Mouse (Mus musculus) layer of hippocampus, adult 2 months (tissue): ENCODE results near the gene Exoc2. TPM values are rescaled to one million over a fixed set of nuclear protein-coding genes. Genes with fewer than 3 reads are reported as not detected.

Experiments used
- DNase-seq, 2 experiments: peaks; one replicate each; pipeline ENCODE4 v3.0.0; 2022; ENCODE audit warnings: low spot score in 2 of 2
- H3K27ac ChIP-seq: fragments of 200-600 bp; 2 replicates; pipeline ENCODE4 v1.8.1; 2022
- H3K4me3 ChIP-seq: fragments of 200-600 bp; 2 replicates; pipeline ENCODE4 v1.8.1; 2022; ENCODE audit warnings: mild to moderate bottlenecking
- CTCF ChIP-seq: fragments of 200-600 bp; conservative IDR thresholded peaks from 2 replicates; pipeline ENCODE4 v1.8.1; 2022; ENCODE audit warnings: antibody characterized with exemption, mild to moderate bottlenecking, moderate library complexity
- long read RNA-seq, 2 experiments: library from polyadenylated mRNA; stranded (forward); transcript quantifications; one replicate each; pipeline ENCODE4 v2.0.0; 2021; ENCODE audit warnings: borderline mapping rate in 2 of 2
- total RNA-seq, 2 experiments: library from RNA; stranded (reverse); gene quantifications; 2 replicates each; pipeline ENCODE4 v1.2.3; 2021

Exoc2 gene
- total RNA-seq, result 10 to 100 TPM; 41.2 to 44.1 TPM
- long read RNA-seq, experiment 1, full-length matches to known transcripts, result 17 of 27 reads
- long read RNA-seq, experiment 1, partial matches to known transcripts, result 2 of 27 reads
- long read RNA-seq, experiment 1, other reads (novel, unspliced or antisense), result 8 of 27 reads
- long read RNA-seq, experiment 2, full-length matches to known transcripts, result 22 of 36 reads
- long read RNA-seq, experiment 2, partial matches to known transcripts, result 7 of 36 reads
- long read RNA-seq, experiment 2, other reads (novel, unspliced or antisense), result 7 of 36 reads

DNA sequence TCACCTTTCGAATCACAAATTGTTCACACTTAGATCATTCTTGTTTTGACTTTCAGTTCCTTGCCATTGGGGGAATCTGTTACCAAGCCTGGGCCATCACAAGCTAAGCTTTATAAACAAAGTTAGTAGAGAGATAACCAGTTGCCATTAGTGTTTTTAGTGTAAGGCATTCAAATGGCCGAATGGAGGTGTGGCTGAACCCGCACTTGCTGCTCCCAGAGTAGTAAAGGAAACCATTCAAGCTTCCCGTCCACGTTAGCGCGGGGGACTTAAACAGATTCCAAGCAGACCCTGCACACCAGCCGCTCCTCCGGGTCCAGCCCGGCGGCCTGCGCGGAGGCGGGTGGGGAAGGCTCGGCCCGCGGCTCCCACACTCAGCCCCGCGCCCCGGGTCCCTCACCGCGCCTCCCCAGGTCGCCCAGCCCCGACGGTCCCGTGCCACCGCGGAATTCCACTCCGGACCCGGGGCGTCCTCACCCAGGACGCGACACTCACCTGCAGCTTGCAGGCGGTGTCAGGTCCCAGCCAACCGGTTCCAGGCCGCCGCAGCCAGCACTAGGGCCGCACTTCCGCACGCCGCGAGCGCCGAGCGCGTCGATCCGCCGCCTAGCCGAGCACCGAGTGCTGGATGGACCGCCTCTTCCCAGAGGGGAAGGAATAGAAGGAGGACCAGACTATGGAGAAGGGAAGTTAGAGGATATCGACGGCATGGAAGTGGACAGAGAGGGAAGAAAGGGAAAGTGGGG, at the start of gene Exoc2, which contains the start of gene Gm5447:
TSS of gene Exoc2 (minus strand) at position 593 of the 746 bp plus-strand sequence.
TSS of gene Gm5447 (plus strand) at position 704 of the 746 bp plus-strand sequence.
- DNase-seq, result peak; percentile 79 to 83
- no peak for TF ChIP-seq CTCF
- Histone ChIP-seq H3K4me3 (peak within 1 kb of the TSS; percentile 97), H3K27ac (peak within 1 kb of the TSS; percentile 80)

DNA sequence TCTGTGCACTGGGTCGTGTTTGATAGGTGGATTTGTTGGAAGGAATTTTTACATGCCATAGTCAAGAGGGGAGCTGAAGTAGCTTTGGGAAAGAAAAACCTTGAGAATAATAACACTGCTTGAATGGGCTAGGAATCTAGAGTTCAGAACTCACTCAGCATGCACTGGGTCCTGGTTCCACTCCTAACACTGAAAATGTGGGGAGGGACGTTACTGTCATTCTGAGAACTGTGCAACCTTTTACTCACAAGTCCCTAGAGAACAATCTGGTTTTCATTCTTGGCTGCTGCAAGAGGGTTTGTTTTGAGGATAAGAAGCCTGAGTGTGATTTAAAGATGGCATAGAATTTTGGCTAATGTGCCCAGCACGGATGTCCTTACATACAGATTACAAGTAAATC, 49.8 kb upstream of the Exoc2 start:
- Histone ChIP-seq H3K4me3 (no peak overlapping the region), H3K27ac (no peak overlapping the region)
- DNase-seq, result no peak
- TF ChIP-seq CTCF, result no peak

DNA sequence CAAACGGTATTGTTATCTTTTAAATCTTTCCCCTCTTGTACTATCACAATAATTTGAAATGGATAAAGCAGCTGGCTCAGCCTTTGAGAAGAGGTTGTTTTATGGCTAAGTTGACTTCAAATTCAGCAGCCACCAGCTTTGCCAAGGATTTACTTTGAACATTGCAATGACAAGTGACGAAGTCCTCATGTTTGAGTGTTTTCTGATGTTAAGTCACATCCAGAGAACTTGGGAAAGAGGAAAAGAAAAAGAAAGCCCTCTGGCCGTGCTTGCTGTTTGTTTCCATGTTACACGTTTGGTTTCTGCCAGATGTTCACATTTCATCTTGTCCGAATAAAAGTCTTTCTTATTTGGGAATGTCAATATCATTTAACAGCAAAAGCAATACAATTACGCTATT, 48.0 kb upstream of the Exoc2 start:
- TF ChIP-seq CTCF, result no peak

DNA sequence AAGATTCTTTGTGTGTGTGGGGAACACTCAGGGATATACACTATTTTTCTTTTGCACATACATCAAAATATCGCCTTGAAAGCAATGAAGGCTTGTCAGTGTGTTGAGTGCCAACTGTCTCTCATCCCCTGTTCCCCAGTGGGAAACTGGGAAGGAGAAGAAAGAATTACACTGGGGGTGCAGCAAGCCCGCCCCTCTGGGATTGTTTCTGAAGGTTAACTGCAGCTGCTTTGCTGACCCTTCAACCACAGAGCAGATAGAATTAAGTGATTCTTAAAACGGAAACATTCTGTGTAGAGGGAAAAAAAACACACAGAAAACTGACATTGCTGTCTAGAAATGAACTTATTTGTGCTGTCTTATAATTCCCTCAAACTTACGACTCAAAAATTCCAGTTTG, 47.6 kb upstream of the Exoc2 start:
- H3K4me3 ChIP-seq, result no peak overlapping the region
- no peak for DNase-seq
- no peak overlapping the region for H3K27ac ChIP-seq
- no peak for TF ChIP-seq CTCF

More for the DNA sequence above, 48.0 kb upstream of the Exoc2 start:
- no peak overlapping the region for H3K4me3 ChIP-seq
- H3K27ac ChIP-seq, result no peak overlapping the region
- DNase-seq, result no peak

DNA sequence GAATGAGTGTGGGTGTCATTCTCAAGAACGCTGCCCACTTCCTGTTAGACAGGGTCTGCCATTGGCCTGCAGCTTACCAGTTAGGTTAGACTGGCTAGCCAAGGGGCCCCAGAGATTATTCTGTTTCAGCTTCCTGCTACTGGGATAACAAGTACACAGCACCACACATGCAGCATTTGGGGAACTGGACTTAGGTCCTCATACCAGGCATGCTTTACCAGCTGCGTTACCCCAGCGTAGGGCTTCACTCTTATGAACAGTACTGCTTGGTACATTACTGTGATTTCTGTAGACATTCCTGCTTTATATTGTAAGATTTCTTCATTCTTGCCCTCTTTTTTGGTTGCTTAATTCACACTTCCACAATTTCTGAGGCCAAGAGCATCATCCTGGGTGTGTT, 43.7 kb upstream of the Exoc2 start:
- Histone ChIP-seq H3K27ac (no peak overlapping the region), H3K4me3 (no peak overlapping the region)
- TF ChIP-seq CTCF, result no peak
- no peak for DNase-seq

DNA sequence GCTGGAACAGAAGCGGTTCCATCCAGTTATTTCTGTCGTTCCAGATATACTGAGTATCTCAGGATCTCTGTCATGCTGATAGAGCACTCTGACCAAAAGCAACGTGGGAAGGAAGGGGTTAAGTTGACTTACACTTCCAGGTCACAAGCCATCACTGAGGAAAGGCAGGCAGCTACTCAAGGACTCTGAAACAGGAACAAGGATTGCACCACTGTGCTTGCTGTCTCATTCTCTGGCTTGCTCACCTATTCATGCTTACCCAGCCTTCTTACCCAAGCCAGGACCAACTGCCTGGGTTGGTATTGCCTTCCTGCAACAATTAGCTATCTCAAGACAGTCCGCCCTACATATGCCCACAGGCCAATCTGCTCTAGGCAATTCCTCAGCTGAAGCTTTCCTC, 31.1 kb upstream of the Exoc2 start:
- Histone ChIP-seq H3K27ac (no peak overlapping the region), H3K4me3 (no peak overlapping the region)
- no peak for TF ChIP-seq CTCF
- DNase-seq, result no peak

DNA sequence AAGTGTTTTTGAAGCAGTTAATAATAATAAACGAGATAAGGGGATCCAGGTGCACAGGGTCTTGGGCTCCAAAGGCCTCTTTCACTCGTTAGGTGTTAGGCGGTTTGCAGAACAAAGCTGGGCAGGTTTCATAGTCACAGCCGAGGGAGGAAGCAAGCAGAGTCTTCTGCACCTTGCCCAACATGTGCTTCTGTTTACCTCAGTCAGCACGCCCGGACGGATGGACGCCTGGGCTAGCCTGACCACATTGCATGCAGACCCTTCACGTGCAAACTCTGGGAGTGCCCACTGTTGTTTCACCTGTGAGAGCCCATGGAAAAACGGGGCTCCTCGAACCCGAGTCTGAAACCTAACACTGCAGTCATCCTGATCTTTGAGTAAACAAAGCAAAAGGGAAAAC, 30.6 kb upstream of the Exoc2 start:
- TF ChIP-seq CTCF, result no peak
- no peak overlapping the region for H3K27ac ChIP-seq
- no peak for DNase-seq
- H3K4me3 ChIP-seq, result no peak overlapping the region

DNA sequence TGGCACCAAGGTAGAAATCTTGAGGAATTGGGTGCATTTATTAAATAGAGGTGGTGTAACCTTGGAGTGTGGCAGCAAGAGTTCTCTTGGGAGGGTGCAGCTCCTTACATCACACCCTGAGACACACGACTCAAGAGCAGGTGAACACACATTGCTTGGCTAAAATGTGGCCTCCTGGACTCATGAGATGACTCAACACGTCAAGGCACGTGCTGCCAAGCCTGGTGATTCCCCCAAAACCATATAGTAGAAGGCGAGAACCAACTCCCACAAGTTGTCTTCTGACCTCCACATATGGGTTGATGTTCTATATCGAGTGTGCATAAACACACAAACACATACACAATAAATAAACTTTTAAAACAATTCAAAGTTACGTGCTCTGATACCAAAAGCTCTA, 25.9 kb upstream of the Exoc2 start:
- Histone ChIP-seq H3K4me3 (no peak overlapping the region), H3K27ac (no peak overlapping the region)
- DNase-seq, result no peak
- no peak for TF ChIP-seq CTCF

DNA sequence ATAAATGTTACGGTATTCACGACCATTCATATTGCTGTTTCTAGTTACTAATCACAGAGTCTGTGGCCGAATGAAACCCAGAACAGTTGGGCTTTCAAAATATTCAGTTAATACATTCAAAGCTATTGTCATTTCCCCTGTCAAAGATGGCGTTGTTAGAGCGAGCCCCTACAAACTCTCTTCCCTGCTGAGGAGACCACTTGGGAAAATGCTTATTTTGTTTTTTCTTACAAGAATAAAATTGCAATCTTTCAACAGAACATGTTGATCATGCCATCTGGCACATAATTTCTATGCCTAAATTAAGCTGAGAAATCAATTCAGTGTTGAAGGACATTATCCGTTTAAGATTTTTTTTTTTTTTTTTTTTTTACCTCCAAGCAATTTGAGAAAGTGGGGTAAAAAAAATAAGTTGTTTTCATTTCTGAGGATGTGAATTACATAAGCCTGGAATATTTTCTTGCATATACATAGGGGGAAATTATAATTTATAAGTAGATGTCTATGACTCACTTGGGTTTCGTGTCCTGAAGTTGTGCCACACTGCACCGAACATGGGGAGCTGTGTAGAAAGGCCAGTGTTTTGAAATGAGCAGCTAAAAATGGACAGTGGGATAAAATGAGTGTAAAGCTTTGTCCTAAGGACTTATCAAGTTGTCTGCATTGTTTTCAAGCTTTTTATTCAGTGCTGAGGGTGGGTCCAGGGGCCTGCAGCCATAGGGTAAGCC, 23.8 kb upstream of the Exoc2 start:
- no peak overlapping the region for H3K4me3 ChIP-seq
- DNase-seq, result no peak
- TF ChIP-seq CTCF, result no peak
- peak overlapping the region; percentile 12 for H3K27ac ChIP-seq

DNA sequence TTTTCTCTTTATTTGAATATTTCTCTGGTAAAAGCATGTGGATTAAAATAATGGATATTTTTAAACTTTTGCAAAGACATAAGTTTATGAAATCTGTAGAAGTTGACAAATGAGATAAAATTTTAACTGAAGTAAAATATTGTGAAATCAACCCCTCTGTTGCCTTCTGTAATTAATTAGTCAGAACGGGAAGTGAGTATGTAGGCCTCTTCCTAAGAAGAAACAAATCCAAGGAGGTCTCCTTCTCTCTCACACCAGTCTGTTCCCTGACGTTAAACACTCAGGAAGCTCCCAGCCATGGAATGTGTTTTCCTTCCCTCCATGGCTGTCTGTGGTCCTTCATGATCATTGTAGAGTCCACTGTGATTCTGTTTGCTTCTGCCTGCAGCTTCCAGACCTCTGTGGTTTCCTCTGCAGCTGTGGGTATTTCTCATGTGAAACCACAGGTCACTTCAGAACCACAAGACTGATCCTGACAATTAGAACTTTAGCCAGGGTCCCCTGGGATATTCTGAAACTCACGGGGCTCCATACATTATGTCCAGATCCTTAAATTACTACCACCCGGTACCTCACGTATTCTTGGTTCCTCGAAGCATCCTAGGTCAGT, 20.5 kb upstream of the Exoc2 start:
- Histone ChIP-seq H3K4me3 (no peak overlapping the region), H3K27ac (no peak overlapping the region)
- TF ChIP-seq CTCF, result no peak; the same call in 1 of the 2 replicates
- DNase-seq, result no peak

DNA sequence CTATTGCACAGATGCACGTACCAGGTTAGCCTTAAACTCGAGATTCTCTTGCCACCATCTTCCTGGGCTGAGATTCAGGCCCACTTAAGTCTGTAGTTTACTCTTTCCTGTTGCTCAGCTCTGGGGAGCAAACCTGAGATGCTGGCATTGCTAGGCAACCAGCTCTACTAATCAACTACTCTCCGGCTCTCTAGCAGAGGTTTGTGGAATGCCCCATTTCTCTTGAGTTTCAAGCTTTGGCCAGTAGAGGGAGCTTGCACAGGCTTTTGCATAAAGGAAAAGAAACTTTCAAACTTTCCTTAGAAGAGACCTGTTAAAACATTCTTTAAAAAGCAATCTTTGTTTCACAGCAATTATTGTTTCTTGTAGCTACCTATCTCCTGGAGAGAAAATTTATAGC, 19.9 kb upstream of the Exoc2 start:
- peak; percentile 58 to 69 for DNase-seq
- TF ChIP-seq CTCF, result peak; percentile 94
- Histone ChIP-seq H3K27ac (no peak overlapping the region), H3K4me3 (no peak overlapping the region)

DNA sequence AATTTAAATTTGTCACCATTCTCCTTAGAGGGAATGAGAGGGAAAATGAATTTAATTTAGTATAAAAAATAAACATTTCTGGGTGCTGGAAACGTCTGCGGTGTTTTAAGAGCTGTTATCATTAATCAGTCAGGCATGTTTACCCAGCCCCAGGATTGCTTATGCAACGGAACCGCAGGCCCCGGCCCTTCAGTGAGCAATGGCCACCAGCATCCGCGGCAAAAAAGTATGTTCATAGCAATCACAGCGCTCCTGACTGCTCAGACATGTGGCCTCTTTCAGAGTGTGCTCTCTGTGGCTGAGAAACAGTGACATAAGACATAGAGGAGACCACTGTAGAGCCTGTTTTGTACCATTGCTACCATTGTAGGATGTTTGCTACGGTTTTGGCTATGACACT, 16.3 kb upstream of the Exoc2 start:
- TF ChIP-seq CTCF, result no peak
- DNase-seq, result no peak
- Histone ChIP-seq H3K4me3 (no peak overlapping the region), H3K27ac (no peak overlapping the region)

DNA sequence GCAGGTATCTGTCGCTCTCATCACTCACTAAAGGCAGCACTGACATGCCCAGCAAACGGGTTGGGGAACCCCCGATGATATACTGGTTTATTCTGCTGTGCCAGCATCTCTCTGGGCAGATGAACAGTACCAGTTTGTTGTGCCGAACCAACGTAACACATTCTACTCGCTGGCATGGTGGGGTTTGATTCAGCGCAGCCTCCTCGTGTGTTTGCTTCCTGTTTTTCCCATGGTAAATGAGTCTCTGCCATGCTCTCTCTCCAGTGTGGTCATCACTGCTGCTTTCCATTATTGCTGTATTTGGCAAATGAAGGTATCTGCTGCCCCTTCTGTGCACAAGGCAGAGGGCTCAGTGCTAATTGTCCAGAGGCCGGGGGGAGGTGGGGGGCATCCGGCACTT, 15.8 kb upstream of the Exoc2 start:
- H3K27ac ChIP-seq, result no peak overlapping the region
- H3K4me3 ChIP-seq, result no peak overlapping the region
- TF ChIP-seq CTCF, result no peak
- no peak for DNase-seq
